Mouse (Mus musculus): Measurements from ENCODE around the gene Tsga10ip.
A peak's percentile ranks its signal among the peaks of the same experiment; 100 is the strongest.
"Not testable (repeated sequence)": the region's sequence is repeated elsewhere in the genome, so short reads cannot be mapped to it uniquely, and the experiment has no call there.

Tsga10ip gene

GRCm38 (mm10) chr19:5423561-5423960 is 21.2 kb upstream of the Tsga10ip start:
- no peak for DNase-seq

GRCm38 (mm10) chr19:5422895-5423443 is 20.6 kb upstream of the Tsga10ip start:
- no peak for DNase-seq

GRCm38 (mm10) chr19:5422267-5422666 is 19.9 kb upstream of the Tsga10ip start:
- DNase-seq = no peak

- no peak for DNase-seq
These were observed 19.5 kb upstream of the Tsga10ip start for GRCm38 (mm10) chr19:5421784-5422183.

- DNase-seq = no peak
These were observed 18.3 kb upstream of the Tsga10ip start for GRCm38 (mm10) chr19:5420579-5420978.

GRCm38 (mm10) chr19:5419630-5420029 is 17.3 kb upstream of the Tsga10ip start:
- DNase-seq = no peak

GRCm38 (mm10) chr19:5418750-5419466 is 16.6 kb upstream of the Tsga10ip start:
- no peak for DNase-seq

GRCm38 (mm10) chr19:5414534-5414957 is 12.2 kb upstream of the Tsga10ip start:
- DNase-seq = no peak

- DNase-seq = no peak
These were observed 11.5 kb upstream of the Tsga10ip start for GRCm38 (mm10) chr19:5413840-5414239.

- no peak for DNase-seq
These were observed 9.6 kb upstream of the Tsga10ip start for GRCm38 (mm10) chr19:5411961-5412360.

GRCm38 (mm10) chr19:5410641-5411040 is 8.3 kb upstream of the Tsga10ip start:
- DNase-seq = no peak

GRCm38 (mm10) chr19:5409068-5409467 is 6.7 kb upstream of the Tsga10ip start:
- DNase-seq = no peak

- no peak for DNase-seq
These were observed 6.0 kb upstream of the Tsga10ip start for GRCm38 (mm10) chr19:5408057-5409001.

GRCm38 (mm10) chr19:5407133-5407532 is 4.8 kb upstream of the Tsga10ip start:
- DNase-seq = peak; percentile 35 to 60

GRCm38 (mm10) chr19:5406531-5407126 is 4.3 kb upstream of the Tsga10ip start:
- DNase-seq = not testable (repeated sequence)

GRCm38 (mm10) chr19:5405924-5406323 is 3.6 kb upstream of the Tsga10ip start:
- DNase-seq = no peak

GRCm38 (mm10) chr19:5401073-5401472 is 1.3 kb downstream of the Tsga10ip start:
- DNase-seq = not testable (repeated sequence)

GRCm38 (mm10) chr19:5395371-5395770 is 7.0 kb downstream of the Tsga10ip start:
- no peak for DNase-seq

- DNase-seq = no peak
These were observed 8.2 kb downstream of the Tsga10ip start for GRCm38 (mm10) chr19:5394168-5394567.

- no peak for DNase-seq
These were observed 9.4 kb downstream of the Tsga10ip start for GRCm38 (mm10) chr19:5392892-5393291.

GRCm38 (mm10) chr19:5390416-5390815 is 11.9 kb downstream of the Tsga10ip start:
- DNase-seq = peak in 1 of 2 experiments; percentile 38

GRCm38 (mm10) chr19:5389647-5390046 is 12.7 kb downstream of the Tsga10ip start:
- peak; percentile 69 to 83 for DNase-seq

Measured in thymus, adult 18-20 months (tissue).